Comparison of ENCODE assay signal across 12 mouse cellular contexts in the genomic region with DNA sequence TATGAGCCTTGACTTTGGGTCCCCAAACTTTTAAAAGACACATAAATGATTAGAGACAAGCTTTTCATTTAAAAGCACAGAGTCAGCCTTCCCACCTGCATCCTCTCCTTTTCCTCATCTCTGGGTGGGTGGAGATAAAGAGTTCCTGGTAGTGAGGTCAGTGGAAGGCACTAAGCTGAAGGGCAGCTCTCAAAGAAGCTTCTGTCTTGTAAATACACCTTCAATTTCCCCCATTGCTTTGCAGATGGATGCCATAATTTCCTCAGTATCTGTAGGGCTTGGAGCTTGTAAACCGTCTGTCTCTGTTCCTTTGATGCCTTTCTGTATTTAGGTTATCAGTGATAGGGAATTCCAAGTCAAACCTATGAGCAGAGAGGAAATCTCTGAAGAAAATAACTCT.
"Had no signal": no experiment of that assay in that cellular context is flagged by ENCODE, and none has a peak within 500 bp of the region (broad histone marks: within the 10 kb centered on the region; RNA-seq: fewer than 3 reads in every experiment).

No protein-coding gene starts in this region.

- DNase-seq: gastrocnemius, postnatal 14 days; gastrocnemius, postnatal 36 days; heart, adult 11 months; heart, adult 2 months; heart, postnatal 14 days; kidney, adult 18-20 months; kidney, adult 8-10 months; kidney, postnatal 10 days; kidney, postnatal 25 days; kidney, postnatal 4 days; liver; liver, embryonic 13.5 days had no signal
